Mouse (Mus musculus) intestine, postnatal 0 days (tissue): ENCODE measurements around the gene Map4k5. TPM values are rescaled to one million over a fixed set of nuclear protein-coding genes. Genes with fewer than 3 reads are reported as not detected.

Source experiments
- ATAC-seq: fragments of 200-750 bp; cut with Nextera tagmentation; 2 replicates; pipeline ENCODE4 v1.8.0; 2017; ENCODE audit warnings: mild to moderate bottlenecking, moderate TSS enrichment, moderate library complexity
- H3K27ac ChIP-seq: fragments of 300-500 bp; sonication (generic); 2 replicates; pipeline ENCODE4 v1.5.1; 2014; ENCODE audit warnings: mild to moderate bottlenecking, low read depth, low read length, moderate library complexity
- H3K27me3 ChIP-seq: fragments of 300-500 bp; sonication (generic); replicated peaks from 2 replicates; pipeline ENCODE4 v1.6.1; 2014; ENCODE audit warnings: low read length, mixed read lengths; ENCODE audit not compliant: control insufficient read depth, insufficient read depth
- H3K36me3 ChIP-seq: fragments of 300-500 bp; sonication (generic); 2 replicates; pipeline ENCODE4 v1.6.1; 2014; ENCODE audit warnings: mild to moderate bottlenecking, moderate library complexity; ENCODE audit not compliant: control insufficient read depth, insufficient read depth
- H3K4me1 ChIP-seq: fragments of 300-500 bp; sonication (generic); replicated peaks from 2 replicates; pipeline ENCODE4 v1.6.1; 2014; ENCODE audit warnings: antibody characterized with exemption, low read length, mixed read lengths; ENCODE audit not compliant: control insufficient read depth, insufficient read depth
- H3K4me2 ChIP-seq: fragments of 300-500 bp; sonication (generic); replicated peaks from 2 replicates; pipeline ENCODE4 v1.6.1; 2014; ENCODE audit warnings: low read depth, mild to moderate bottlenecking, moderate library complexity
- H3K4me3 ChIP-seq: fragments of 300-500 bp; sonication (generic); 2 replicates; pipeline ENCODE4 v1.5.1; 2014; ENCODE audit warnings: low read depth, low read length
- H3K9ac ChIP-seq: fragments of 300-500 bp; sonication (generic); 2 replicates; pipeline ENCODE4 v1.6.1; 2014; ENCODE audit warnings: mild to moderate bottlenecking, low read depth, low read length
- H3K9me3 ChIP-seq: fragments of 300-500 bp; sonication (generic); 2 replicates; pipeline ENCODE4 v1.6.1; 2016; ENCODE audit warnings: mixed run types; ENCODE audit not compliant: control insufficient read depth
- CTCF ChIP-seq: sonication (generic); IDR thresholded peaks from 2 replicates; pipeline ENCODE4 v1.5.1; 2016; ENCODE audit warnings: low read depth, mild to moderate bottlenecking, control low read depth, antibody characterized with exemption, moderate library complexity
- WGBS: fragments of 180-500 bp; shearing (Covaris S2); extraction: QIAGEN DNeasy Blood & Tissue Kit; methylation state at CpG from one replicate; pipeline ENCODE4 v1.1.7; 2014; 5-methylcytosine and 5-hydroxymethylcytosine counted together
- polyA plus RNA-seq: library from polyadenylated mRNA; unstranded; fragments of >200 nt; fragmentation: Nextera tagmentation; extraction: Ambion mirVana; gene quantifications from 2 replicates; pipeline ENCODE4 v1.2.1, GENCODE M21; 2015

Gene Map4k5
- polyA plus RNA-seq, 1 experiment from 2014 or later = 9.9 TPM

- Histone ChIP-seq H3K9me3 (no peaks in the 10 kb centered on the region), H3K27ac (no peak overlapping the region; the same call in 1 of the 2 replicates), H3K4me2 (no peak overlapping the region), H3K36me3 (peaks cover 33% of the 10 kb centered on the region), H3K9ac (no peak overlapping the region), H3K4me3 (no peak overlapping the region), H3K4me1 (no peaks in the 10 kb centered on the region), H3K27me3 (no peaks in the 10 kb centered on the region)
- 61% methylated on average over 11 of the region's 11 CpGs for WGBS
- no peak for ATAC-seq
- no peak for TF ChIP-seq CTCF
Measured at GRCm38 (mm10) chr12:69807399-69807985, 85.5 kb downstream of the Map4k5 start.

GRCm38 (mm10) chr12:69805148-69805547, 87.9 kb downstream of the Map4k5 start:
- Histone ChIP-seq H3K4me1 (no peaks in the 10 kb centered on the region), H3K4me3 (no peak overlapping the region), H3K36me3 (peaks cover 33% of the 10 kb centered on the region), H3K4me2 (no peak overlapping the region), H3K9ac (no peak overlapping the region), H3K27ac (no peak overlapping the region), H3K9me3 (no peaks in the 10 kb centered on the region), H3K27me3 (no peaks in the 10 kb centered on the region)
- TF ChIP-seq CTCF = no peak
- ATAC-seq = no peak
- 84% methylated on average over 6 of the region's 6 CpGs for WGBS

DNA sequence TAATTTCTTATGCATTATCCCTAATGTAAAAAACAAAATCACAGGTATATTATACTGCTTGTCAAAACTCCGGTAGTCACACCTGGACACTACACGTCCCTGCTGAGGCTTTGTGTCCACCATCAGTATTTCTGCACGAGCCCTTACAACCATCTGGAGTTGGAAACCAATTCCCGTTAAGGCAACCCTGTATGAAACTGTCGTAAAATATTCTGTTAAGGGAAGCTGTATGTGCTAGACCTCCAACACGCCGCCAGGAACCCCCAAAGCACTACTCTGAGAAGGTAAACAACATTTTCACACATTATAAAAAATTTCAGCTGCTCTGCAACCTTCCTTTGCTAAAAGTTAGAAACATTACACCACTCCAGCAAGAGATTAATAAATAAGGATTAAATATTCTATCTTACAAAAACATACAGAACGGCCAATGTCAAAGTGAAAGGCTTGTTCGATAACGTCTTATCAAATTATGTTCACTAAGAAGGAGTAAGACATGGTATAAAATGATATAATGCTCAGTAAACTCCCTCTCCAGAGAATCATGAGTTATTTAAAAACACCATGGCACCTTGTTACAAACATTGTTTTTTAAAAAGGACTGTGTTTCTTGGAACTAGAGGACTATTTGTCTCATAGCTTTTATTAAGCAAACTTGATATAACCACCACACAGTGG, 88.5 kb downstream of the Map4k5 start:
- Histone ChIP-seq H3K9ac (no peak overlapping the region), H3K4me1 (no peaks in the 10 kb centered on the region), H3K36me3 (peaks cover 33% of the 10 kb centered on the region), H3K4me2 (no peak overlapping the region), H3K9me3 (no peaks in the 10 kb centered on the region), H3K4me3 (no peak overlapping the region), H3K27ac (no peak overlapping the region), H3K27me3 (no peaks in the 10 kb centered on the region)
- ATAC-seq = no peak
- no peak for TF ChIP-seq CTCF
- 92% methylated on average over 10 of the region's 10 CpGs for WGBS

GRCm38 (mm10) chr12:69803196-69803595, 89.8 kb downstream of the Map4k5 start:
- Histone ChIP-seq H3K4me1 (no peaks in the 10 kb centered on the region), H3K4me2 (no peak overlapping the region), H3K27ac (no peak overlapping the region), H3K36me3 (peaks cover 29% of the 10 kb centered on the region), H3K9me3 (no peaks in the 10 kb centered on the region), H3K27me3 (no peaks in the 10 kb centered on the region), H3K9ac (no peak overlapping the region), H3K4me3 (no peak overlapping the region)
- no peak for ATAC-seq
- 85% methylated on average over 5 of the region's 6 CpGs for WGBS
- TF ChIP-seq CTCF = no peak

GRCm38 (mm10) chr12:69800586-69800985, 92.4 kb downstream of the Map4k5 start:
- no peak for ATAC-seq
- WGBS = 78% methylated on average over 4 of the region's 4 CpGs
- H3K9me3 ChIP-seq = no peaks in the 10 kb centered on the region

GRCm38 (mm10) chr12:69796311-69796710, 96.7 kb downstream of the Map4k5 start:
- Histone ChIP-seq H3K9ac (no peak overlapping the region), H3K4me1 (no peaks in the 10 kb centered on the region; the same call in 1 of the 2 replicates), H3K9me3 (no peaks in the 10 kb centered on the region), H3K27me3 (no peaks in the 10 kb centered on the region), H3K36me3 (no peaks in the 10 kb centered on the region), H3K4me2 (no peak overlapping the region), H3K4me3 (no peak overlapping the region), H3K27ac (no peak overlapping the region)
- no peak for TF ChIP-seq CTCF
- no peak for ATAC-seq
- WGBS = 91% methylated on average over 3 of the region's 3 CpGs

More at GRCm38 (mm10) chr12:69800586-69800985, 92.4 kb downstream of the Map4k5 start:
- H3K27me3 ChIP-seq = no peaks in the 10 kb centered on the region
- H3K36me3 ChIP-seq = peaks cover 13% of the 10 kb centered on the region
- H3K27ac ChIP-seq = no peak overlapping the region
- no peak for TF ChIP-seq CTCF
- H3K4me3 ChIP-seq = no peak overlapping the region
- no peak overlapping the region for H3K4me2 ChIP-seq
- no peak overlapping the region for H3K9ac ChIP-seq
- H3K4me1 ChIP-seq = no peaks in the 10 kb centered on the region
